Mouse (Mus musculus) ES-Bruce4 (cell line): ENCODE results near the gene Kcnn4.

ENCODE experiments used
- CTCF ChIP-seq: IDR thresholded peaks from one replicate; pipeline ENCODE4 v1.8.1; 2011; ENCODE audit warnings: low read depth, low read length
- EP300 ChIP-seq: IDR thresholded peaks from 2 replicates; pipeline ENCODE4 v1.6.1; 2011; ENCODE audit warnings: low read depth, low read length; ENCODE audit not compliant: insufficient read depth
- POLR2A ChIP-seq: IDR thresholded peaks from one replicate; pipeline ENCODE4 v1.8.1; 2011; ENCODE audit warnings: low read length; ENCODE audit not compliant: insufficient read depth

DNA sequence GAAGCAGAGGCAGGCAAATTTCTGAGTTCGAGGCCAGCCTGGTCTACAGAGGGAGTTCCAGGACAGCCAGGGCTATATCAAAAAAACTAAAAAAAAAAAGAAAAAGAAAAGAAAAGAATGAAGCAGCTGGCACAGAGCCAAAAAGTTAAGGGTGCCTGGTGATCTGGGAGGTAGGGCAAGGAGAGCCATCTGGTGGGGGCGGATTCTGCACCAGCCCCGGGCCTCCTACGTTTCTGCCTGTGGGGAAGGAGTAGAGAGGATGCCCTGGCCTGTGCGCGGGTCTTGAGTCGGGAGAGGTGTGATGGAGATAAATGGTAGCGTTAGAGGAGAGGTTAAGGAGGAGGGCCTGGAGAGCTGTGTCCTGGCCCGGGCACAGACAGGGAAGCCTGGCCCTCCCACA is 38.1 kb downstream of the Kcnn4 start:
- TF ChIP-seq CTCF: no peak
- no peak for TF ChIP-seq POLR2A
- no peak for TF ChIP-seq EP300
